Mouse (Mus musculus) cerebellum, adult 2 months (tissue): ENCODE results near the gene Aff1.

Experiments
- CTCF ChIP-seq: fragments of 200-500 bp; IDR thresholded peaks from 2 replicates; pipeline ENCODE4 v1.5.1; 2011; ENCODE audit warnings: low read depth, mild to moderate bottlenecking, control low read depth, low read length, moderate library complexity, borderline replicate concordance; ENCODE audit not compliant: insufficient read depth
- POLR2A ChIP-seq: fragments of 200-500 bp; IDR thresholded peaks from 2 replicates; pipeline ENCODE4 v1.6.1; 2011; ENCODE audit warnings: low read length, control low read depth, borderline replicate concordance; ENCODE audit not compliant: insufficient read depth

DNA sequence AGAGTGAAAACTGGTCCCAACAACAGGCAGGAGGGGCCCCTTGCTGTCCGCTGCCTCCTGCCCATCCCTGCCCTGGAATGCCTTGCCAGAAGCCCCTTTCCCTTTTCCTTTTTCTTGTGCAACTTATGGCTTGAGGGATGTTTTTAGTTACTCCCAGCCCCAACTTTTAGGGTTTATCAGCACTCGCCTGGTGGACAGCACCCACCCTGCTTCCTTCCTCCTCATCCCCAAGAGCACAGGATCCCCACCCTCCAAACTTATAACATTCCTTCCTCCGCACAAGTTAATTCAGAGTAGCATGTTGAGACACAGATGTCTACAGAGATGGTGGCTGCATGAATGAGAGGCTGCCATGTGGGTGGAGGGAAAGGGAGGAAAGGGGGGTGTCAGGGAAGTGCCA is 103.9 kb downstream of the Aff1 start:
- TF ChIP-seq CTCF (no peak), POLR2A (no peak)
